Mouse (Mus musculus): Measurements from ENCODE around the gene Thada. TPM values are rescaled to one million over a fixed set of nuclear protein-coding genes. Genes with fewer than 3 reads are reported as not detected.

Gene Thada
- polyA plus RNA-seq, 1 experiment from 2014 or later, result 8.9 TPM

GRCm38 (mm10) chr17:84483673-84484320 is 17.8 kb upstream of the Thada start:
- H3K36me3 ChIP-seq (ENCODE audit: control insufficient read depth, insufficient read depth, low read length), result no peaks in the 10 kb centered on the region
- H3K4me2 ChIP-seq, result no peak overlapping the region
- no peaks in the 10 kb centered on the region for H3K4me1 ChIP-seq (ENCODE audit: control insufficient read depth, insufficient read depth, low read length)
- H3K9me3 ChIP-seq (replicated peaks; ENCODE audit: control insufficient read depth, low read length), result no peaks in the 10 kb centered on the region
- no peak overlapping the region for H3K27ac ChIP-seq (ENCODE audit: low read depth, low read length)
- no peak overlapping the region for H3K4me3 ChIP-seq (ENCODE audit: low read depth, low read length)
- no peaks in the 10 kb centered on the region for H3K27me3 ChIP-seq (ENCODE audit: control insufficient read depth, insufficient read depth, low read length)
- ATAC-seq (replicated peaks; ENCODE audit: insufficient number of reproducible peaks, low FRiP score, low TSS enrichment), result no peak
- 65% methylated on average over 6 of the region's 6 CpGs for WGBS (ENCODE audit: insufficient replicate concordance)
- no peak overlapping the region for H3K9ac ChIP-seq (ENCODE audit: low read depth, low read length)

- no peak for ATAC-seq (replicated peaks; ENCODE audit: insufficient number of reproducible peaks, low FRiP score, low TSS enrichment)
- no peak overlapping the region for H3K4me3 ChIP-seq (ENCODE audit: low read depth, low read length)
- no peaks in the 10 kb centered on the region for H3K4me1 ChIP-seq (ENCODE audit: control insufficient read depth, insufficient read depth, low read length)
- no peaks in the 10 kb centered on the region for H3K9me3 ChIP-seq (replicated peaks; ENCODE audit: control insufficient read depth, low read length)
- WGBS (ENCODE audit: insufficient replicate concordance), result 77% methylated on average over 3 of the region's 3 CpGs
- H3K4me2 ChIP-seq, result no peak overlapping the region
- H3K27ac ChIP-seq (ENCODE audit: low read depth, low read length), result no peak overlapping the region
- H3K36me3 ChIP-seq (ENCODE audit: control insufficient read depth, insufficient read depth, low read length), result no peaks in the 10 kb centered on the region
- no peaks in the 10 kb centered on the region for H3K27me3 ChIP-seq (ENCODE audit: control insufficient read depth, insufficient read depth, low read length)
- H3K9ac ChIP-seq (ENCODE audit: low read depth, low read length), result no peak overlapping the region
Observed at GRCm38 (mm10) chr17:84482831-84483230, 16.8 kb upstream of the Thada start.

DNA sequence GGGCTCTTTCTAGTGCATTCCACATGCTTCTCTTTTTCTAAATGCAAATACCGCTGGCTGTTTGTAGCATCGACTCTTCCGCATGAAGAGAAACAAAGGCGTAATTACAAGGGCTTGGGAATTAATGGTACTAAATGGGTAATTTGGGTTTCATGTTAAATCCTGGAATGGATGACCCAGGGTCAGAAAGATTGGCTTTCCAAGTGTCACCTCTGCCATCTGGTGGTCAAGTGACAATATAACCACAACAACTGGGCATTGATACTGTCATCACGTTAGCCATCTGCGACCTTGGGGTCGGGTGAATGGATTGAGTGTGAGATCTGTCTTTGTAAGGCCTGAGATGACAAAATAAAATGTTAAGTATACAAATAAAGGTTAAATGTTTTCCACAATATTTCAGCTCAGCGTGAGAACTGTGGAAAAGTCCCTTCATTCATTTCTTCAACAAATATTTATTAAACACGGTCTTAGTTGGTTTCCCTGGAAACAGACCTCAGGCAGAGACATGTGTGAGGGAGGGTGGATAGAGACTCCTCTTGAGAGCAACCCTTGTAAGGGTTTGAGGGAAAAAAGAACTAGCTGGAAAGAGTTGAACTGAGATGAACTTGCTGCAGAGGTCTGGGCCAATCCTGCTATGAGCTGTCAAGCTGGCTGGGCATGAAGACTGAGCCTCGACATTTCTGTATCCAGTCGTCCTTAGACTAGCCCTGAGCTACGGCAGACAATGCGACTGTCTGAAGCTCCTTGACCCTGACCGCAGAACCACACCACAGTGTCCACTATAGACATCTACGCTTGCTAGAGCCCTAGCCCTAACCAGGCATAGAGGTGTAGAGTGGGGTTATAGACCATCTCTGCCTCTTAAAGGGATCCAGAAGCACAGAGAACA is 14.7 kb upstream of the Thada start:
- Histone ChIP-seq H3K9me3 (replicated peaks; ENCODE audit: control insufficient read depth, low read length) (no peaks in the 10 kb centered on the region), H3K9ac (ENCODE audit: low read depth, low read length) (no peak overlapping the region), H3K27ac (ENCODE audit: low read depth, low read length) (no peak overlapping the region), H3K4me1 (ENCODE audit: control insufficient read depth, insufficient read depth, low read length) (no peaks in the 10 kb centered on the region), H3K27me3 (ENCODE audit: control insufficient read depth, insufficient read depth, low read length) (no peaks in the 10 kb centered on the region), H3K4me2 (no peak overlapping the region), H3K4me3 (ENCODE audit: low read depth, low read length) (no peak overlapping the region), H3K36me3 (ENCODE audit: control insufficient read depth, insufficient read depth, low read length) (no peaks in the 10 kb centered on the region)
- ATAC-seq (replicated peaks; ENCODE audit: insufficient number of reproducible peaks, low FRiP score, low TSS enrichment), result no peak
- WGBS (ENCODE audit: insufficient replicate concordance), result 54% methylated on average over 15 of the region's 15 CpGs

DNA sequence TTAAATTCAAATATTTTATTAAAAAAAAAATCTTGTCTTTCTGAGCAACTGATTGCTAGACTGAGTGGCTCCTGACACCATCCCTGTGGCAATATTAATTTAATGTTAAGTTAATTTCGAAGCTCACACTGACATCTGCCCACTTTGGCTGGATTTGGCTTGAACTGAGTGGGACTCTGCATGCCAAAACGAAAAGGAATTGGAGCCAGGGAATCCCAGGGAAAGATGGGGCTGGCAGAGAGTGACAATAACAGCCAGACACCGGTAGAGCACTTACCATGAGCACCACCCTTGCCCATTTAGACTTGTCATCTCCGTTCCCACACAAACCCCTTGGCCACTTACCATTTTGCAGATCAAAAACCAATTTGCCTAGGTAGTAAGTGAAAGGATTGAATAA is 12.3 kb upstream of the Thada start:
- H3K4me3 ChIP-seq (ENCODE audit: low read depth, low read length), result no peak overlapping the region
- WGBS (ENCODE audit: insufficient replicate concordance), result 83% methylated on average over 4 of the region's 4 CpGs
- H3K36me3 ChIP-seq (ENCODE audit: control insufficient read depth, insufficient read depth, low read length), result no peaks in the 10 kb centered on the region
- no peaks in the 10 kb centered on the region for H3K9me3 ChIP-seq (replicated peaks; ENCODE audit: control insufficient read depth, low read length)
- no peak for ATAC-seq (replicated peaks; ENCODE audit: insufficient number of reproducible peaks, low FRiP score, low TSS enrichment)
- no peaks in the 10 kb centered on the region for H3K27me3 ChIP-seq (ENCODE audit: control insufficient read depth, insufficient read depth, low read length)
- H3K9ac ChIP-seq (ENCODE audit: low read depth, low read length), result no peak overlapping the region
- no peak overlapping the region for H3K4me2 ChIP-seq
- H3K27ac ChIP-seq (ENCODE audit: low read depth, low read length), result no peak overlapping the region
- no peaks in the 10 kb centered on the region for H3K4me1 ChIP-seq (ENCODE audit: control insufficient read depth, insufficient read depth, low read length)

DNA sequence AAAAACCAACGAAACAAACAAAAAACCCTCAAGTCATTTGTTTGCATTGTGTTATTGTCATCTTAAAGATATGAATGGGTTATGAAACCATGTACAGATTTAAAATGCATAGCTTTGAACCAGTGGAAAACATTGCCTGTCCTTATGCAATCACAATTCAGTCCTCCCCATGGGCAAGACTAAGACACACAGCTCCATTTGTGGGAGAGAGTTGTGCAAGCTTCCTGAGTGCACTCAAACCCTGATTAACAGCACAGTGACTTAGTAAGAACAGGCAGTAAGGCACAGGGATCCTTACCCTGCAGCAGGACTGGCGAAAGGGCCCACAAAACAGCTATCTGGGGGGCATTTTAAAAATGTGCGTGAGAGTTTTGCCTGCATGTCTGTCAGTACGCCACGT is 11.2 kb upstream of the Thada start:
- H3K36me3 ChIP-seq (ENCODE audit: control insufficient read depth, insufficient read depth, low read length), result no peaks in the 10 kb centered on the region
- no peak overlapping the region for H3K4me2 ChIP-seq
- H3K27ac ChIP-seq (ENCODE audit: low read depth, low read length), result no peak overlapping the region
- no peaks in the 10 kb centered on the region for H3K4me1 ChIP-seq (ENCODE audit: control insufficient read depth, insufficient read depth, low read length)
- no peaks in the 10 kb centered on the region for H3K9me3 ChIP-seq (replicated peaks; ENCODE audit: control insufficient read depth, low read length)
- ATAC-seq (replicated peaks; ENCODE audit: insufficient number of reproducible peaks, low FRiP score, low TSS enrichment), result no peak
- H3K4me3 ChIP-seq (ENCODE audit: low read depth, low read length), result no peak overlapping the region
- no peak overlapping the region for H3K9ac ChIP-seq (ENCODE audit: low read depth, low read length)
- no peaks in the 10 kb centered on the region for H3K27me3 ChIP-seq (ENCODE audit: control insufficient read depth, insufficient read depth, low read length)
- 79% methylated on average over 5 of the region's 5 CpGs for WGBS (ENCODE audit: insufficient replicate concordance)

DNA sequence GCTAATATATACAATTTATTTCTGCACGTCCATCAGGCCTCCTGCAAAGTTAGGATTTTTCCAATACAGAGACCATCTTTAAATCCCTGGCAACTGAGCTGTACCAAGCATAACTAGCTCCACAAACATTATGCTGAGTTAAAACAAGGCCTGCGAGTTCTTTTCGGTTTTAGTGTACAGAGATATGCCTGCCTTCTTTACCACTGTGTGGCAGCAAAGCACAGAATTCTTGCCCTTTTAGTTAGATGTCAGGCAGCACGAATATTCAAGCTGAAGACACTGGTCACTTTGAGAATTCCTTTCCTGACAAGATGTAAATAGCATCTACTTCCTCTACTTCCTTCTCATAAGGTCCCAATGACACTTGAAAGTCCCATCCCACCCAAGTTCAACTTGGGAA is 8.3 kb upstream of the Thada start:
- Histone ChIP-seq H3K4me1 (ENCODE audit: control insufficient read depth, insufficient read depth, low read length) (no peaks in the 10 kb centered on the region), H3K36me3 (ENCODE audit: control insufficient read depth, insufficient read depth, low read length) (no peaks in the 10 kb centered on the region), H3K27me3 (ENCODE audit: control insufficient read depth, insufficient read depth, low read length) (no peaks in the 10 kb centered on the region), H3K9ac (ENCODE audit: low read depth, low read length) (no peak overlapping the region), H3K4me3 (ENCODE audit: low read depth, low read length) (no peak overlapping the region), H3K9me3 (replicated peaks; ENCODE audit: control insufficient read depth, low read length) (no peaks in the 10 kb centered on the region), H3K4me2 (no peak overlapping the region), H3K27ac (ENCODE audit: low read depth, low read length) (no peak overlapping the region)
- no peak for ATAC-seq (replicated peaks; ENCODE audit: insufficient number of reproducible peaks, low FRiP score, low TSS enrichment)
- 59% methylated on average over 4 of the region's 4 CpGs for WGBS (ENCODE audit: insufficient replicate concordance)

- no peak for ATAC-seq (replicated peaks; ENCODE audit: insufficient number of reproducible peaks, low FRiP score, low TSS enrichment)
- no peaks in the 10 kb centered on the region for H3K4me1 ChIP-seq (ENCODE audit: control insufficient read depth, insufficient read depth, low read length)
- WGBS (ENCODE audit: insufficient replicate concordance), result 86% methylated on average over 4 of the region's 4 CpGs
- H3K9me3 ChIP-seq (replicated peaks; ENCODE audit: control insufficient read depth, low read length), result no peaks in the 10 kb centered on the region
- H3K27me3 ChIP-seq (ENCODE audit: control insufficient read depth, insufficient read depth, low read length), result no peaks in the 10 kb centered on the region
- no peak overlapping the region for H3K27ac ChIP-seq (ENCODE audit: low read depth, low read length)
- no peak overlapping the region for H3K4me2 ChIP-seq
- H3K36me3 ChIP-seq (ENCODE audit: control insufficient read depth, insufficient read depth, low read length), result peaks cover 20% of the 10 kb centered on the region
- H3K9ac ChIP-seq (ENCODE audit: low read depth, low read length), result no peak overlapping the region
- no peak overlapping the region for H3K4me3 ChIP-seq (ENCODE audit: low read depth, low read length)
Observed at GRCm38 (mm10) chr17:84435012-84435411, 31.0 kb downstream of the Thada start.

- H3K4me3 ChIP-seq (ENCODE audit: low read depth, low read length), result no peak overlapping the region
- H3K9me3 ChIP-seq (replicated peaks; ENCODE audit: control insufficient read depth, low read length), result no peaks in the 10 kb centered on the region
- no peak overlapping the region for H3K27ac ChIP-seq (ENCODE audit: low read depth, low read length)
- no peak for ATAC-seq (replicated peaks; ENCODE audit: insufficient number of reproducible peaks, low FRiP score, low TSS enrichment)
- peaks cover 18% of the 10 kb centered on the region for H3K36me3 ChIP-seq (ENCODE audit: control insufficient read depth, insufficient read depth, low read length)
- H3K27me3 ChIP-seq (ENCODE audit: control insufficient read depth, insufficient read depth, low read length), result no peaks in the 10 kb centered on the region
- H3K4me1 ChIP-seq (ENCODE audit: control insufficient read depth, insufficient read depth, low read length), result no peaks in the 10 kb centered on the region
- no peak overlapping the region for H3K9ac ChIP-seq (ENCODE audit: low read depth, low read length)
- H3K4me2 ChIP-seq, result no peak overlapping the region
Observed at GRCm38 (mm10) chr17:84434233-84434632, 31.8 kb downstream of the Thada start.

DNA sequence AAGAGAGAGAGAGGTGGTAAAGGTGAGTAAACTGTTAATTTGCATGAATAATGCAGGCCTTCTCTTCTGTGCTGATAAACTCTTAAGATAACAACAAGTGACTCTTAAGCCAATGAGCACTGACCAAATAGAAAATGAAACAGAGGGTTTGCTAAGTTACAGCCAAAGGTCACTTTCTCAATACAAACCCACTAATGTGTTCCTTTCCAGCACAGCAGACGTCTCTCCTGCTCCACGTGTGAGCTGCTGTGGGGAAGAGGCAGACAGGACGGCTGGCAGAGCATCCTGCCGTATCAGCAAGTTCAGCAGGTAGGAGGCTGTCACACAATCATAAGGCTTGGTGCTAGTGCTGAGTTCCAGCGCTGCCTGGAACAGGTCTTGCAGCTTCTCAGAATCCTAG is 34.0 kb downstream of the Thada start:
- Histone ChIP-seq H3K4me1 (ENCODE audit: control insufficient read depth, insufficient read depth, low read length) (no peaks in the 10 kb centered on the region), H3K9ac (ENCODE audit: low read depth, low read length) (no peak overlapping the region), H3K4me2 (no peak overlapping the region), H3K36me3 (ENCODE audit: control insufficient read depth, insufficient read depth, low read length) (peaks cover 14% of the 10 kb centered on the region), H3K4me3 (ENCODE audit: low read depth, low read length) (no peak overlapping the region), H3K9me3 (replicated peaks; ENCODE audit: control insufficient read depth, low read length) (no peaks in the 10 kb centered on the region), H3K27ac (ENCODE audit: low read depth, low read length) (no peak overlapping the region), H3K27me3 (ENCODE audit: control insufficient read depth, insufficient read depth, low read length) (no peaks in the 10 kb centered on the region)
- WGBS (ENCODE audit: insufficient replicate concordance), result 79% methylated on average over 5 of the region's 5 CpGs
- ATAC-seq (replicated peaks; ENCODE audit: insufficient number of reproducible peaks, low FRiP score, low TSS enrichment), result no peak
